Mouse (Mus musculus) liver, embryonic 12.5 days (tissue): ENCODE data around the gene Adamtsl4. TPM values are rescaled to one million over a fixed set of nuclear protein-coding genes. Genes with fewer than 3 reads are reported as not detected.

Experiments used
- ATAC-seq: fragments of 200-750 bp; cut with Nextera tagmentation; 2 replicates; pipeline ENCODE4 v1.8.0; 2017; ENCODE audit warnings: moderate number of reproducible peaks, mild to moderate bottlenecking, moderate library complexity
- H3K27ac ChIP-seq: fragments of 300-500 bp; sonication (generic); 2 replicates; pipeline ENCODE4 v1.5.1; 2016; ENCODE audit warnings: mild to moderate bottlenecking
- H3K27me3 ChIP-seq: fragments of 300-500 bp; sonication (generic); replicated peaks from 2 replicates; pipeline ENCODE4 v1.6.1; 2016; ENCODE audit warnings: mild to moderate bottlenecking, moderate library complexity
- H3K36me3 ChIP-seq: fragments of 300-500 bp; sonication (generic); 2 replicates; pipeline ENCODE4 v1.6.1; 2016; ENCODE audit warnings: mild to moderate bottlenecking, moderate library complexity
- H3K4me1 ChIP-seq: fragments of 300-500 bp; sonication (generic); 2 replicates; pipeline ENCODE4 v1.6.1; 2016
- H3K4me2 ChIP-seq: fragments of 300-500 bp; sonication (generic); 2 replicates; pipeline ENCODE4 v1.6.1; 2016; ENCODE audit warnings: mild to moderate bottlenecking, moderate library complexity
- H3K4me3 ChIP-seq: fragments of 300-500 bp; sonication (generic); 2 replicates; pipeline ENCODE4 v1.5.1; 2016; ENCODE audit warnings: mild to moderate bottlenecking, moderate library complexity
- H3K9ac ChIP-seq: fragments of 300-500 bp; sonication (generic); 2 replicates; pipeline ENCODE4 v1.6.1; 2016; ENCODE audit warnings: mild to moderate bottlenecking, moderate library complexity
- H3K9me3 ChIP-seq: fragments of 300-500 bp; sonication (generic); replicated peaks from 2 replicates; pipeline ENCODE4 v1.6.1; 2016; ENCODE audit warnings: mild to moderate bottlenecking, moderate library complexity
- WGBS: fragments of 180-500 bp; shearing (Covaris S2); methylation state at CpG from one replicate; pipeline ENCODE4 v1.1.7; 2016; ENCODE audit not compliant: insufficient replicate concordance; 5-methylcytosine and 5-hydroxymethylcytosine counted together
- microRNA-seq: library from miRNA; unstranded; fragments of <30 nt; microRNA quantifications from one replicate; pipeline ENCODE4, GENCODE M21; 2017
- polyA plus RNA-seq: library from polyadenylated mRNA; unstranded; fragments of >200 nt; fragmentation: Nextera tagmentation; extraction: Ambion mirVana; gene quantifications from 2 replicates; pipeline ENCODE4 v1.2.1, GENCODE M21; 2016

Adamtsl4 gene
- polyA plus RNA-seq, 1 experiment from 2014 or later = 0.35 TPM

DNA sequence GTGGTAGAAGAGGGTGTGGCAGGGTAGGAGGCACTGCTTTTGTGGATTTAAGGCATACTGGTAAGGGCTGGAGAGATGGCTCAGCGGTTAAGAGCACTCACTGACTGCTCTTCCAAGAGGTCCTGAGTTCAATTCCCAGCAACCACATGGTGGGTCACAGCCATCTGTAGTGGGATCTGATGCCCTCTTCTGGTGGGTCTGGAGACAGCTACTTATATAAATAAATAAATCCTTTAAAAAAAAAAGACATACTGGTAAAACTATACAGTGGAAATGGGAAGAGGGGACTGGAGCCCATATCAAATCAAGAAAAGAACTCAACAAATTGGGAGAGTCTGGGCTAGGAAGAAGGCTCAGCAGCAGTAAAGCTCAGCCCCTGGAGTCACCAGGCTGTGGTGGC lies 48.0 kb downstream of the Adamtsl4 start:
- H3K36me3 ChIP-seq = peaks cover 61% of the 10 kb centered on the region
- H3K9ac ChIP-seq = no peak overlapping the region
- WGBS = 74% methylated on average over 1 of the region's 1 CpGs
- H3K4me3 ChIP-seq = no peak overlapping the region
- H3K4me2 ChIP-seq = no peak overlapping the region
- no peak for ATAC-seq
- H3K27me3 ChIP-seq = no peaks in the 10 kb centered on the region
- peaks cover 69% of the 10 kb centered on the region for H3K4me1 ChIP-seq
- H3K9me3 ChIP-seq = no peaks in the 10 kb centered on the region
- H3K27ac ChIP-seq = 0 out of 2 replicates have a peak overlapping the region, but pooled peaks have one; percentile 12

DNA sequence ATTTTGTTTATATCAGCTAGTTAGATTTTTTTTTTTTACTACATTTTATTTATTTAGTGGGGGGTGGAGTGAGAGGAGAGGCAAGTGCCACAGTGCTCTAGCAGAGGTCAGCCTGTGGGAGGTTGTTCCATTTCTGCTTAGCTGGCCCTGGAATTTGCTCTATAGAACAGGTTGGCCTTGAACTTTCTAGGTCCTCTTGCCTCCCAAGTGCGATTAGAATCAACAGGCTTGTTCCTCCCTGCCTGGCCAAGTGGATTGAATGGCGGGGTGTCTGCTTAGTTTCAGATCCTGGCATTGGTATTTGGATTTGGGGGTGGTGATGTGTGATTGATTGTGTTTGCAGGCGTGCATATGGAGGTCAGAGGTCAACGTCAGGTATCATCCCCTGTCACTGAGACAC lies 51.6 kb downstream of the Adamtsl4 start:
- no peaks in the 10 kb centered on the region for H3K9me3 ChIP-seq
- H3K9ac ChIP-seq = no peak overlapping the region
- peak overlapping the region; percentile 27; the same call in 1 of the 2 replicates for H3K27ac ChIP-seq
- no peaks in the 10 kb centered on the region for H3K27me3 ChIP-seq
- H3K4me3 ChIP-seq = no peak overlapping the region
- peaks cover 97% of the 10 kb centered on the region for H3K36me3 ChIP-seq
- H3K4me2 ChIP-seq = no peak overlapping the region
- 0 out of 2 replicates have a peak, but pooled peaks have one; percentile 19 for ATAC-seq
- peaks cover 43% of the 10 kb centered on the region for H3K4me1 ChIP-seq
- 75% methylated on average over 4 of the region's 4 CpGs for WGBS

DNA sequence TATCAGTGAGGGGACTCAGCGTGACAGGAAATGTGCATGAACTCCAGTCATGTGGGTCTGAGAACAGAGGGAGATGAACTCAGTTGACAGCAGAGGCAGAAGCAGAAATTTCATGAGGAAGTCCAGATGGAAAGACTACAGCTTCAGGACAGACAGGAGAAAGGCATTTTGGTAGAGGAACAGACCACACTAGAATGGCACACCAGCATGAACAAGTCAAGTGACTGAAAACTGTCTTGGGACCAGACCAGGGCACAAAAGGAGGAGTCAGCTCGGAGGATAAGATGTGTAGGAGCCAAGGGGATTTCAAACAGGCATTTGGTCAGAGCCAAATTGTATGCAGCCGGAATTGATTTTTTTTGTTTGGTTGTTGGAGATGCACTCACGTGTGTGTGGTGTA lies 52.1 kb downstream of the Adamtsl4 start:
- Histone ChIP-seq H3K36me3 (peaks cover 98% of the 10 kb centered on the region), H3K9me3 (no peaks in the 10 kb centered on the region), H3K4me3 (no peak overlapping the region), H3K4me2 (no peak overlapping the region), H3K9ac (no peak overlapping the region), H3K27ac (peak overlapping the region; percentile 27), H3K4me1 (peaks cover 43% of the 10 kb centered on the region), H3K27me3 (no peaks in the 10 kb centered on the region)
- 70% methylated on average over 4 of the region's 4 CpGs for WGBS
- ATAC-seq = no peak

DNA sequence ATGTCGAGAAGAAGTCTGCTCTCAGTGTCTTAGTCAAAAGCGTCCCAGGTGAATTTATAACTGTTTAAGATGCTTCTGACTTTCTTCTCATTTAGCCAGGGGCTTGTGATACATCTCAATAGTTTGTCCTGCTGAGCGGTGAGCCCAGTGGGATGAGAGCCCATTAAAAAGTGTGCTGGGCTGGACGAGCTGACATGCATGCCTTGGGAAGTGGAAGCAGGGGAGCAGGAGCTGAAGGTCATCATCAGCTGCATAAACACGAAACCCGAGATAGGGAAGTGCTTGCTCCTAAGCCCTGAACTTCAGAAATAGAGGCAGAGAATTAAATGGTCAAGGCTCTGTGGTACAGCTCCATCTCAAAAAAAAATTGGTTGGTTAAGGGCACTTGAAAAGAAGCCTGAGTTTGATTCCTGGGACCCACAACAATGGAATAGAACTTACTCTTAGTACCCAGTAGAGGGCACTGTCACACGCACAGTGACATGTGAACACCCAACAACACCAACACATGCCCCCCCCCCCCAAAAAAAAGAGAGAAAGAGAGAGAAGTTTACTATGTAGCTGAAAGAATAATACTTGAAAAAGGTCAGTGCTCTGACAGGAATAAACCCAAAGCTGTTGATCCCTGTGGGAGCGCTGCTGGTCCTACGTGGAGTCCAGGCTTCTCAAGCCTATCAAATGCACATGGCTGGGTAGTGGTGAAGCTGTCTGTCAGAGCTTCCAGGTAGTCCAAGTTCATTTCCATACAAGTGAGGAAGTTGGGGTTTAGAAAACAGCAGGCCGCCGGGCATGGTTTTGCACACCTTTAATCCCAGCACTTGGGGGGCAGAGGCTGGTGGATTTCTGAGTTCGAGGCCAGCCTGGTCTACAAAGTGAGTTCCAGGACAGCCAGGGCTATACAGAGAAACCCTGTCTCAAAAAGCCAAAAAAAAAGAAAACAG lies 54.8 kb downstream of the Adamtsl4 start:
- 76% methylated on average over 12 of the region's 12 CpGs for WGBS
- no peak overlapping the region for H3K4me2 ChIP-seq
- no peak overlapping the region for H3K9ac ChIP-seq
- no peaks in the 10 kb centered on the region for H3K9me3 ChIP-seq
- no peaks in the 10 kb centered on the region for H3K27me3 ChIP-seq
- H3K4me3 ChIP-seq = no peak overlapping the region
- H3K4me1 ChIP-seq = peaks cover 38% of the 10 kb centered on the region
- peaks cover 100% of the 10 kb centered on the region for H3K36me3 ChIP-seq
- H3K27ac ChIP-seq = peak overlapping the region; percentile 18; the same call in 1 of the 2 replicates
- no peak for ATAC-seq

DNA sequence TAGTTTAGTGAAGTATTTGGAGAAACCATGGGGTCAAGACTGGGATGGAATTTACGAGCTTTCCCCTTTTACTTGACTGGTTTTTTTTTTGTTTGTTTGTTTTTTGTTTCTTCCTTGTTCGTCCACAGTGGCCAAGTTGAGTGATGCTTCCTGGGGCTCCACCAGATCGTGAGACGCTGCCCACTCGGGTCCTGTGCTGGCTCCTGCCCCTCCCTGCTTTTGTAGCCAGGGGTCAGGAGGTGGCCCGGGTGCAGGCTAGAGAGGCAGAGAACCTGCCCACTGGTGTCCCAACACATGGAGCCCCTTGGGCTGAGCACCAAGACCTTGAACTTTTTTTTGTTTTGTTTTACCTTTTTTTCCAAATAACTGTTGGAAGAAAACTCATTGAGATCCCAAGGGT lies 56.4 kb downstream of the Adamtsl4 start:
- peaks cover 100% of the 10 kb centered on the region for H3K36me3 ChIP-seq

DNA sequence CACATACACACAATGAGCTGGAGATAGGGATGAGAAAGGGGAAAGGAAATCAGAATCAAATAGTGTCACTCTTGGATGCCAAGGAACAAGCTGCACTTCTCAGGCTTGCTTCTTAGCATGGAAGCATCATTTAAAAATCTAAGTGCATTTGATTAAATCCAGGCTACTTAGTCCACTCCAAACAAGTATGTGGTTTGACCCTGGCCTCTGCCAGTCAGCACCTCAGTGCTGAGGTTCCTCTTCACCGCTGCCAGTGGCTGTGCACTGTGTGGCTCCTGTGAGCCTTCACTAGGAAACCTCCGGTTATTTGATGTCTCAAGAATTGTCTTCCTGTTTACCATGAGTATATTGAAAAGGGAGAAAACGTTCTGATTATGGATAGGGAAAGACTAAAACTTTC lies 56.9 kb downstream of the Adamtsl4 start:
- no peak overlapping the region for H3K4me2 ChIP-seq
- ATAC-seq = no peak
- H3K9ac ChIP-seq = no peak overlapping the region
- 65% methylated on average over 3 of the region's 3 CpGs for WGBS
- peaks cover 98% of the 10 kb centered on the region for H3K36me3 ChIP-seq
- no peak overlapping the region for H3K27ac ChIP-seq
- no peaks in the 10 kb centered on the region for H3K9me3 ChIP-seq
- peaks cover 36% of the 10 kb centered on the region for H3K4me1 ChIP-seq
- no peak overlapping the region for H3K4me3 ChIP-seq
- H3K27me3 ChIP-seq = no peaks in the 10 kb centered on the region

More for the DNA sequence above, 56.4 kb downstream of the Adamtsl4 start:
- Histone ChIP-seq H3K9ac (no peak overlapping the region), H3K27me3 (no peaks in the 10 kb centered on the region), H3K4me2 (no peak overlapping the region), H3K4me1 (peaks cover 36% of the 10 kb centered on the region), H3K4me3 (no peak overlapping the region), H3K9me3 (no peaks in the 10 kb centered on the region), H3K27ac (peak overlapping the region; percentile 8; the same call in 1 of the 2 replicates)
- 79% methylated on average over 6 of the region's 6 CpGs for WGBS
- no peak for ATAC-seq

DNA sequence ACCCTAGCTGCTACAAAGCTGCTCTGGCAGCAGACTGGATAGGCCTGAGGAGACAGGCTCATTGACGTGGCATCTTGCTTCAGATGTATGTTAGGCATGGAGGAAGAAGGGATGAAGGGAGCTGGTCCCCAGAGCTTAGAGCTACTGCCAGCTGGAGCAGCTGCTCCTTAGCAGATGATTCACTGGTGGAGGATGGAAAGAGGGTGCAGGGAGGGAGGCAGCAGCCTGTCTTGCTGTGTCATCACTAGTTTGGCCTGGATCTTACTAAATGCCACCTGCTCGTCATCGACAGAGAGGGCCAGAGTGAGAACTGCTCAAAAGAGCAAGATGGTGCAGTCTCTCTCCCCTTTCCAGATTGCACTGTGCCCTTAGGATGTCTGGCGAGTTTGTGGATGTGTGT lies 58.0 kb downstream of the Adamtsl4 start:
- H3K36me3 ChIP-seq = peaks cover 87% of the 10 kb centered on the region
- H3K4me1 ChIP-seq = peaks cover 31% of the 10 kb centered on the region
- 0 out of 2 replicates have a peak overlapping the region, but pooled peaks have one; percentile 3 for H3K27ac ChIP-seq
- H3K9ac ChIP-seq = no peak overlapping the region
- H3K9me3 ChIP-seq = no peaks in the 10 kb centered on the region
- no peak overlapping the region for H3K4me2 ChIP-seq
- ATAC-seq = no peak
- H3K4me3 ChIP-seq = no peak overlapping the region
- WGBS = 81% methylated on average over 4 of the region's 4 CpGs
- H3K27me3 ChIP-seq = no peaks in the 10 kb centered on the region

DNA sequence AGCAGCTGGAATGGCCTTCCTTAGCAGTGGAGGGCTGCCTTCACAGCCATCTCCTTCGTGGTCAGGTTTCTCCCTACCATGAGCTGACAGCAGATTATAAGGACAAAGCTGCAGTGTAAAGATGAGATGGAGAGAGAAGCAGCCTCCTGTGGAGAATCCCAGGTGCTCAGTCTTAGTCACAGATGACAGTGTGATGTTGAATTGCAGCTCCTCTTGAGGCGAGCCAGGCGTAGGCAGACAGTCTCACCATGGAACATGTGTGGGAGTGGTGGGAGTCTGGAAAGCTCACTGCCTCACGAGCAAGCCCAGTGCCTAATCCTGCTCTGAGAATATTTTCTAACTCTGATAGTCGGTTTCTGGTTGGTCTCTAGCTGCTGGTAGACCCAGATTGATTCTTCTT lies 60.0 kb downstream of the Adamtsl4 start:
- Histone ChIP-seq H3K9me3 (no peaks in the 10 kb centered on the region), H3K27ac (no peak overlapping the region; the same call in 1 of the 2 replicates), H3K27me3 (no peaks in the 10 kb centered on the region), H3K4me2 (no peak overlapping the region), H3K4me3 (no peak overlapping the region), H3K9ac (no peak overlapping the region), H3K4me1 (peaks cover 43% of the 10 kb centered on the region), H3K36me3 (peaks cover 67% of the 10 kb centered on the region)
- WGBS = 76% methylated on average over 5 of the region's 5 CpGs
- no peak for ATAC-seq

Small RNA genes lying within 50 kb of the gene (microRNA-seq; reads per million reads assigned to microRNA genes)
- gene Mir7014 = not detected

Other genes with a start within 250 kb of the Adamtsl4 start
- 1.4 and 1.7 TPM in 2 replicates for gene Ctsk, start 188.7 kb downstream of the Adamtsl4 start, polyA plus RNA-seq
- 13.4 and 14.7 TPM in 2 replicates for gene Ctss, start 161.1 kb downstream of the Adamtsl4 start, polyA plus RNA-seq
- 0.08 and 0.10 TPM in 2 replicates for gene Hormad1, start 128.2 kb downstream of the Adamtsl4 start, polyA plus RNA-seq
- 29.7 and 30.5 TPM in 2 replicates for gene Golph3l, start 99.0 kb downstream of the Adamtsl4 start, polyA plus RNA-seq
- gene Ensa, start 62.9 kb downstream of the Adamtsl4 start, polyA plus RNA-seq = 42.9 and 45.0 TPM in 2 replicates
- 66.5 and 73.8 TPM in 2 replicates for gene Mcl1, start 29.1 kb downstream of the Adamtsl4 start, polyA plus RNA-seq
- 14.1 and 15.2 TPM in 2 replicates for gene Ecm1, start 51.7 kb upstream of the Adamtsl4 start, polyA plus RNA-seq
- gene Tars2, start 72.3 kb upstream of the Adamtsl4 start, polyA plus RNA-seq = 66.1 and 66.3 TPM in 2 replicates
- 11.8 and 14.1 TPM in 2 replicates for gene Rprd2, start 130.9 kb upstream of the Adamtsl4 start, polyA plus RNA-seq
- 41.4 and 44.3 TPM in 2 replicates for gene Prpf3, start 168.0 kb upstream of the Adamtsl4 start, polyA plus RNA-seq
- 280 and 285 TPM in 2 replicates for gene Mrps21, start 183.6 kb upstream of the Adamtsl4 start, polyA plus RNA-seq
- gene Ciart, start 194.3 kb upstream of the Adamtsl4 start, polyA plus RNA-seq = 2.4 and 2.8 TPM in 2 replicates
- 6.7 and 8.2 TPM in 2 replicates for gene BC028528, start 204.1 kb upstream of the Adamtsl4 start, polyA plus RNA-seq
- 16.5 and 19.0 TPM in 2 replicates for gene Aph1a, start 206.1 kb upstream of the Adamtsl4 start, polyA plus RNA-seq
- 10.3 and 10.6 TPM in 2 replicates for gene Car14, start 216.8 kb upstream of the Adamtsl4 start, polyA plus RNA-seq
- gene Anp32e, start 241.3 kb upstream of the Adamtsl4 start, polyA plus RNA-seq = 185 and 198 TPM in 2 replicates